Mouse (Mus musculus): ENCODE measurements around the gene Foxn4. TPM values are rescaled to one million over a fixed set of nuclear protein-coding genes. Genes with fewer than 3 reads are reported as not detected.
A peak's percentile ranks its signal among the peaks of the same experiment; 100 is the strongest.

Foxn4 gene
- not detected for total RNA-seq (2021)

DNA sequence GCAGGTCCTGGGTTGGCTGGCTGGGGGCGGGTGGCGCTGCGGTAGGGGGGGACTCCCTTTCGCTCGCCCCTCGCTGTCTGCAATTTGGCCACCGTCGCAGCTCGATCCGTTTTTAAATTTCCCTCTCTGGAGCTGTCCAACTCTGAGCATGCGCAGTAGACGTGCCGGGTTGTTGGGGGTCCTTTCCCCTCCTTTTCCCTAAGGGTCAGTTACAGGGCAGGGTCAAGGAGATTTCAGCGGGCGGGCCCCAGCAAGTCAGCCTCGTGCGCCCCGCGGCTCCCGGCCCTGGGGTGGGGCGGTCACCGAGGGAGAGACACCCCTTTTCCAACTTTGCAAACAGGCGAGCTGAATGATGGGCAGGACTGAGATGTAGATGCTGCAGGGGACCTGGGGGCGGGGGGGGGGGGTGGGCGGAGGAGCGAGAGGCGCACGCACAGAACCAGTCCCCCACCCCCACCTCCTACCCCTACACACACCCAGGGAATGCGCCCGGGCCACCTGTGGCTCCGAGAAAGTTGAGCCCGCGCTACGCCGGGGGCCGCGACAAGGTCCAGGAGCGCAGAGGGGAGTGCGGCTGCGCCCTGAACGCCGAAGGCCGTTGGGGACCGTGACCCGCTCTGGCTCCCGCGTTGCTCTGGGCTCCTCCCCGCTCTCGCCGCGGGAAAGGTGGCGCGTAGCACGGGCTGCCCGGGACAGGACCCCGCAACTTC, at the start of gene Foxn4:
Foxn4 (minus strand) TSS at position 115 of the 710 bp plus-strand sequence.
- intact Hi-C loops (cut with DNase I), result no loop called here
- DNase-seq (ENCODE audit: low spot score in 2 of 2), result no peak

DNA sequence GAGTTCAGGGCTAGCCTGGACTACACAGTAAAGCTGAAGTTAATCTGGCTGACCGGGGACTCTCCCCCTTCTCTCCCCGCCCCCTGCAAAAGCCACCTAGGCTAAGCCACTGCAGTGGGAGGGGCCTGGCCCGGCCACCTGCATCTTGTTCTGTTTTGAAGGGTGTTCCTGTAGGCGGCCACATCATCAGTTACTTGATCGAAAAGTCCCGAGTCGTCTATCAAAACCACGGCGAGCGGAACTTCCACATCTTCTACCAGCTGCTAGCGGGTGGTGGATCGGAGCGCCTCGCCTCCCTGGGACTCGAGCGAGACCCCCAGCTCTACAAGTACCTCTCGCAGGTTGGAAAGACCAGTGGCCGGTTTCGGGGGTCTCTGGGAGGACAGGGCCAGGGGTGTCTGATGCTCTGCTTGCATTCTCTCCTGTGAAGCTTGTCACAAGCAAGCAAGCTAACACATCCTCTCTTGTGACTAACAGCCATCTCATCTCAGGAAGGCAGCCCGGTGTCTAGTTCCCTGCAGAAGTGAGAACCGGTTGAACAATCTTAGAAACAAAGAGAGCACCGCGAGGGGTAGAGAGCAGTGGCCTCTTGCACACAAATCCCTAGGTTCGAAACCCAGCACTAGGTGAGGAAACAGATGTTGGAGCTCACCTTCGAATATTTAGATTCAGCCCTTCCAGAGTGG, 49.6 kb upstream of the Foxn4 start:
- intact Hi-C loops (cut with DNase I), result no loop called here
- DNase-seq (ENCODE audit: low spot score in 2 of 2), result no peak

DNA sequence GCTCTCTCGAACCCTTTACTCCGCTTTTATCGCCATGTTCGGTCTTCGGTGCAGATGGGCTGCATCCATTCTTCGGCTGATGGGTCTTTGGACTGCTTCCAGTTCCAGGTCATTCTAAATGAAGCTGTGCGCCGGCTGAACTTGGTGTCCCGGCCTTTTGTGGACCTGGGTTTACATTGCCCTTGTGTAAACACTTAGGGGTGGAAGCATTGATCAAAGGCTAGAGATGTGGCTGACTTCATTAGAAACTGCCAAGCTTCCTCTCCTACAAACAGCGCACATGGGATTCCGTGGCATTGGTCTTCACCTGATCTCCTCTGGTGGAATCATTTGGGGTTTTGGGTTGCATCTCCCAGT, 36.1 kb upstream of the Foxn4 start:
- intact Hi-C loops (cut with DNase I), result loop anchor here (1.0 to 10.0 kb wide), 5 partner anchors 61 to 295 kb away; partner anchors contain the start of gene Ung

DNA sequence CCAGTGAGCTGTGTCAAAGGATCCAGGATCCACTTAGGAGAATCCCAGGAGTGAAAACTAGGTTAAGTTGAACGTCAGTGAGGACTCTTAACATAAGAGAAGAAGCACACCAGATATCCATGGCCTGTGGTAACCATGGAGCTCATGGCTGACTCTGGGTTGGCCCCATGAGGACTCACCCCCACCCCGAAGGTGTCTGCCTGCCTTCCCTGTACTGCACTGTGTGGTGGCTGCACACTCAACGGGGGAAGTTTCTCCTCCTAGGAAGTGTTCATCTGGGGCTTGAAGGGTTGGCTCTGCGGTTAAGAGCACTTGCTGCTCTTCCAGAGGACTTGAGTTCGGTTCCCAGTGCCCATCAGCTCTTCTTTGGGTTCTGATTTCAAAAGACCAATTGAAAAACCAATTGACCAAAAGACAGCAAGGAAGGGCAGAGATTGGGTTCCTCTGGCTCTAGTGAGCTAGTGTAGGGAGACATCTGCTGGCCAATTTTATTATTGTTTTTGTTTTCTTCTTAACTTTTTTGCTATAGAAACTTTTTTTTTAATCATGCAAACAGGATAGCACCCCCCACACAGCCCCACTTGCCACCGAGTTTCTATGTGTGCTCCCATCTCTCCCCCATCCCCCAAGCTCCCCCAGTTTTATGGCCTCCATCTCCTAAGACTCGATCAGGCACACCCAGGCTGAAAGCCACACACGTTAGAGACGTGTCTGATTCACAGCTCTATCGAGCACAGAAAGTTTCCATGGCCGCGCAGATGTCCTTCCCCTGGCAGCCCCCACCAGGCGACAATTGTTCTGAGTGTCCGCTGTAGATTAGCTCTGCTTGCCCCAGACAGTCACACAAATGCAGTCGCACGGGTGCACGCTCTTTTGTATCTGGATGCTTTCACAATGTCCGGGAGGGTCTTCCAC, 35.4 kb upstream of the Foxn4 start:
- DNase-seq (ENCODE audit: low spot score in 2 of 2), result peak in 1 of 2 experiments; percentile 29

More for the DNA sequence above, 36.1 kb upstream of the Foxn4 start:
- no peak for DNase-seq (ENCODE audit: low spot score in 2 of 2)

DNA sequence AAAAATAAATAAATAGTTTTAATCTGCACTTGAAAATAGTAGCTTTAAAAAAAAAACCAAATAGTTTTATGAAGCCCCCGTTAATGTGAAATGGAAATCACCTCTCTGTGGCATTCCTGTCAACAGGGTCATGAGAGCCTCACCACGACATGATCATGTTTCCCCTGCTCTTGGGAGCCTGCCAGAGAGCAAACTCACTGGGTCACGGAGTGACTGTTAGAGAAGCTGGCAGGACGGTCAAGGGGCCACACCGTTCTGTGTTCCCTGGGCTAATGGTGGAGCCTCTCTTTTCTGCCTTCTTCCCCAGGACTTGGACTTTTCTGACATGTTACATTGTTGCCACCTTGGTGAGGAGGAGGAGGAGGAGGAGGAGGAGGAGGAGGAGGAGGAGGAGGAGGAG, 32.9 kb upstream of the Foxn4 start:
- intact Hi-C loops (cut with DNase I), result loop anchor here (5.0 to 10.0 kb wide), 3 partner anchors 132 to 249 kb away; partner anchors contain the start of gene Ung
- no peak for DNase-seq (ENCODE audit: low spot score in 2 of 2)

More for the DNA sequence above, 35.4 kb upstream of the Foxn4 start:
- intact Hi-C loops (cut with DNase I), result loop anchor here (1.0 to 10.0 kb wide), 4 partner anchors 61 to 252 kb away; partner anchors contain the start of gene Ung

DNA sequence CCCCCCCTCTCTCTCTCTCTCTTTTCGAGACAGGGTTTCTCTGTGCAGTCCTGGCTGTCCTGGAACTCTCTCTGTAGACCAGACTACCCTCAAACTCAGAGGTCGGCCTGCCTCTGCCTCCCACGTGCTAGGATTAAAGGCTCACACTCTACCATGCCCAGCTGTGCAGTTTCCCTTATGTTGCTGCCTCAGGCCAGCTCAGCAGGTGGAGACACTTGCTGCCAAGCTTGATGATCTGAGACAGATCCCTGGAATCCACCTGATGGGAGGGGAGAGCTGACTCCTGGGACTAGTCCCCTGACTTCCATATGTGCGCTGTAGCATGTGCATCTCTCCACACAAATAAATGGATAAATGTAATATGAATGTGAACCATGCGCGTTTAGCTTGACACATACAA, 29.6 kb upstream of the Foxn4 start:
- intact Hi-C loops (cut with DNase I), result loop anchor here (10.0 kb wide), 2 partner anchors 128 to 168 kb away; partner anchors contain the start of gene Ung

DNA sequence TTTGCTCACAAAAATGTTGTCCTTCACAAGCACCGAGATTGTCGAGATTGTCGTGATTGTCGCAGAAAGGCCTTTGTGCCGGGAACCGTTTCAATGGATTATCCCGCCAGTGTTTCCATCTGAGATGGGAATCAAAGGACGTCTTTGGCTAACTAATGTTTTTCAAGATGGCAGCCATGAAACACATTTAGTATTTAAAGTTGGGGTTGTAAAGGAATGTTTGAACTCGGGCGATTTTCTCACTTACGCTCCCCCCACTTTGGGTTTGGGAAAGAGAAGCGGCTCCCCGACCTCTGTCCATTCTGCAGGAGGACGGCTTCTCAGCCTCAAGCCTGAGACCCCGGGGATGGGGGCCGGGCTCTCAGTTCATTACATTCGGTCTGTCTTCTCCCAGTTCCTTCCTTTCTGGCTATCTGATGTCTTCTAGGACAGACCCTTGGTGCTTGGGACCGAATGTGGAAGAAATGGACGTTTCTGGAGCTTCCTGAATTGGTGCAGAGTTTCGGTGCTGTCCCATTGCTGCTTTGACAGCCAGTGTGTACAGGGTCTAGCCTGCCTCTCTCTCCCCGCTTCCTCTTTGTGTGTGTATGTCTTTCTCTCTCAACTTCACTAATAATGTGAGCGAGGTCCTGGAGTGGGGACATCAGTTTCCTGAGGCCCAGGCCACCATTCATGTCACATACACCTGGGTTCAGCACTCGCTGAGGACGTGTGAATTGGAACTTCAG, 26.4 kb upstream of the Foxn4 start:
- intact Hi-C loops (cut with DNase I), result loop anchor here (10.0 kb wide), 2 partner anchors 125 to 165 kb away; partner anchors contain the start of gene Ung
- DNase-seq (ENCODE audit: low spot score in 2 of 2), result no peak

More for the DNA sequence above, 29.6 kb upstream of the Foxn4 start:
- no peak for DNase-seq (ENCODE audit: low spot score in 2 of 2)

DNA sequence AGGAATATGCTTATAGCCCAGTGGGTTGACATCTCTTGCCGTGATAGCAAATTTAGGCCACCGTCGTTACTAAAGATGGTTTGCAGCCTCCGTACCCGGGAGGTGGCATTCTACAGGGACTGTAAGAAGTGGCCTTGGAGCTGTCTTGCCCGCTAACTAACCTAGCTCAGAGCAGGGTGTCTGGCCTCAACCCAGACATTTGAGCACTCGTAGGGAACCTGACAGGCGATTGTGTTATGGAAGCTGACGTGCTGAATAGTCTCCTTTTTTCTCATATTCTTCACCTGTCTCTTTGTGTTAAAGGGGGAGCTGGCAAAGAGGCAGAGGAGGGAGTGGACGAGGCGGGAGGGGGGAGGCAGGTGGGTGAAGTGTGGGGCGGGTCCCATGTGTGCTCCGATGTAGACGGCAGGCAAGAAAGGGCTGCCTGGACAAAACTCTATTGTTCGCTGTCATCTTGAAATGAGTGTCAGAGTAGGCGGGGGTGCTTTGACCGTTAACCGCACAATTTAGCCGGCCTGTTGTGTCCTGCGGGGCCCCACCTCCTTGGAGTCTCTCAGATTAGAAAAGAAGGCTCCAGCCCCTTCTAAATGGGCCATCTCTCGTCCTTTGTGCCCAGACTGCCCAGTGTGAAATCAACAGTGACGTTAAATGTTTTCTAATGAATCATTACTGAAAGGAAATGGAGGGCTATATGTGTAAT, 25.7 kb upstream of the Foxn4 start:
- intact Hi-C loops (cut with DNase I), result no loop called here
- peak in 1 of 2 experiments; percentile 13 for DNase-seq (ENCODE audit: low spot score in 2 of 2)

DNA sequence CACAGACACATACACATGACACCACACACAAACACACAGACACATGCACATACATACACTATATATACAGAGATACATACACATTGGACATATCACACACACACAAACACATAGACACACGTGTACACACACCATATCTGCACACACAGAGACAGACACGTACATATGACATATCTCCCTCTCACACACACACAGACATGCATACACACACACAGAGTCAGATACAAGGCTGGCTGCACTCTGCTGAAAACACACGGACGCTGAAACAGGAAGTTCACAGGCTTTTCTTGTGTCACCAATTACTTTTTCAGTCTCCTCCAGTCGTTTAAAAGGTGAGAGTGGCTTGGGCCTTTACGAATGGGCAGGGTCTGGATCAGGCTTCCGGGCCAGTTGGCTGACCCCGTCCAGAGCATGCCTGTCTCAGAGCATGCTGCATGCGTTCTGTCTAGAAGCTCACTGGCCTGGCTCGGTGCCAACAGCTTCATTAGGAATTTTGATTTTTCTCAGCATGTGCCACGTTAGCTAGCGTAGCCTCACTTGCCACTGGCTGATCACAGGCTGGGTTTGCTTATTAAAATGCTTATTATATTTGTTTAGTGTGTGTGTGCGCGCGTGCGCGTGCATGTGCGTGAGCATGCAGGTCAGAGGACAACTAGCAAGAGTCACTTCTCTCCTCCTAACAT, 24.7 kb upstream of the Foxn4 start:
- no peak for DNase-seq (ENCODE audit: low spot score in 2 of 2)
- intact Hi-C loops (cut with DNase I), result no loop called here

DNA sequence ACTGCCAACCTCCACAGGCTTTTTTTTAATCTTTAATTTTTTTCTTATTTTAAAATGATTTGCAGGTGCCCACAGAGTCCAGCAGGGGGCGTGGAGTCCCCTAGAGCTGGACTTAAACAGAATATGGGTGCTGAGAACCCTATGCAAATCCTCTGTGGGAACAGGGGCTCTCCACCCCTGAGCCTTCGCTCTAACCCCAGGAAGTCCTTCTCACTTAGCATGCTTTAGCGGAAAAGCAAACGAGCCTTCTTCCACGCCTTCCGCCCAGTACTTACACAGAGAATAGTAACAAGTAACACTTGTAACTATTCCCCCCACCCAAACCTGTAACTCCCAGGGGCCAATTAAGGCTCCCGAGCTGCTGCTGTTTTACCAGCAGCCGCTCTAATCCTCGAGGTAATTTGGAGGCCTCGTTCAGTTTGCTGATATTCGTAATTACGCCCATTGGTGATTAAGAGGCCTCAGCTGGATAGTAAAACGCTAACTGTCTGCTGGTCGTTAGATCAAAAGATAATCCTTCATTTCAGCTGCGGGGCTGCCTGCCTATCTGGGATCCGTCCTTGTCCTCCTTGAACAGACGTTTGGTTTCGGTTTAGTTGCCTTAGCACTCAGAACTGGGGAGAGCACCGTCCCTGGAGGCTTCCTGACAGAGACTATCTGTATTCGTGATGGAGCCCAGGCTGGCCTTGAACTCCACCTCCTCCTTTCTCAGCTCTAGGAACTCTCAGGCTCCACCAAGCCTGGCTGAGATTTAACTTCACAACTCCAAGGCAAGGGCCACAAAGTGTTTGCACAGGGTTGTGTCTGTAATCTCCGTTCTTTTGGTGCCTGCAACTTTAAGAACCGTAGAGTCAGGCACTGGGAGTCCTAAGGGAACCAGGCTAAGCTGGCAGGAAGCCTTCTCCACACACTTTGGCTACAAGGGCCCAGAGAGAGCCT, 23.4 kb upstream of the Foxn4 start:
- no peak for DNase-seq (ENCODE audit: low spot score in 2 of 2)
- intact Hi-C loops (cut with DNase I), result no loop called here

DNA sequence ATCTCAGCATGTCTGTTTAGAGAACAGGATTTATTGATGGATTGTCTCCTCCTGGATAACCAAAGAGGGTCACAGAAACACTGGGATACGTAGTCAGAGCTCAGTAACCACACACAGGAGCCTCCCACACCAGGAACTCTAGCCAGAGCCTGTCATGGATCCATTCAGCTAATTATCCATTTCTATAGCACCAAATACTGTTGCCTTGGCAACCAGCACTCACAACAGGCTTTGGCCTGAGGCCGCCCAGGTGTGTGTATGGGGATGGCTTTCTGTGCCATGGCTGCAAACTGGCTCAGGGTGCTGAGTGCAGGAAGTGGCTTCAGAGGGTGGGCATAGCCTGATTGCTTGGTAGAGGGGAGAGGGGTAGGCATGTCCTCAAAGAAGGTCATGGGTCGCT, 16.4 kb upstream of the Foxn4 start:
- intact Hi-C loops (cut with DNase I), result no loop called here
- DNase-seq (ENCODE audit: low spot score in 2 of 2), result peak; percentile 10 to 19

DNA sequence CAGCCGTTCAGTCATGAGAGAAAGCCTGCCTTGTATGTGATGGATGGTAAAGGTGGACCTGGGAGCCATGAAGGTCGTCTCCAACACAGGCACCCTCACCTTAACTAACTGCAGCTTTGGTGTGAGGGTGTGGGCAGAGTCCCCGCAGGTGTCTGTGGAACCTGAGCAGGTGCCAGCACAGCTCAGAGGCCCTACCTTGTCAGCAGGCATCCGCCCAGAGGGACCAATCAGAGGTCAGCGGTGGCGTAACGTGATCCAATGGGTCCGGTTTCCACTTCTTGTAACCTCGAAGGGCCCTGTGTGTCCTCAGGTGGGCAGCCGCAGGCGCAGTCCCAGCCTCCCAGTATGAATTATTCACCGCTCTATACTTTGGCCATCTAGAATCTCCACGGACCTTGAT, 15.3 kb upstream of the Foxn4 start, which contains the start of gene Myo1h:
Myo1h (plus strand) TSS at position 293 of the 400 bp plus-strand sequence.
- intact Hi-C loops (cut with DNase I), result no loop called here
- DNase-seq (ENCODE audit: low spot score in 2 of 2), result no peak

DNA sequence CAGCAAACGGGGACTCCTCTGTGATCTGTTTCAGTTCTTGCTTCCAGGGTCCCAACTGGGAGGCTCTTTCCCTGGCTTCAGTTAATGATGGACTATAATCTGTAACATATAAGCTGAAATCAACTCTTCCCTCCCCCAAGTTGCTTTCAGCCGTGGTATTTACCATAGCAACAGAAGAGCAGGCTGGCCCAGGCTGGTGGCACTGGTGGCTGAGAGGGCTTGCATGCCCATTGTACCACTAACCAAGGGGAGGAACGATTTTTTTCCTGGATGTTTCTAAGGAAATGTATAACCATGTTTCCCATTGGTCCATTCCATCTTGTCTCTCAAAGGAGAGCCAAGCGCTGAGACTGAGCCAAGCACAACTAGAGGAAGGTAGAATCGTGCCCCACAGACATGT, 14.8 kb upstream of the Foxn4 start:
- intact Hi-C loops (cut with DNase I), result no loop called here
- DNase-seq (ENCODE audit: low spot score in 2 of 2), result no peak

DNA sequence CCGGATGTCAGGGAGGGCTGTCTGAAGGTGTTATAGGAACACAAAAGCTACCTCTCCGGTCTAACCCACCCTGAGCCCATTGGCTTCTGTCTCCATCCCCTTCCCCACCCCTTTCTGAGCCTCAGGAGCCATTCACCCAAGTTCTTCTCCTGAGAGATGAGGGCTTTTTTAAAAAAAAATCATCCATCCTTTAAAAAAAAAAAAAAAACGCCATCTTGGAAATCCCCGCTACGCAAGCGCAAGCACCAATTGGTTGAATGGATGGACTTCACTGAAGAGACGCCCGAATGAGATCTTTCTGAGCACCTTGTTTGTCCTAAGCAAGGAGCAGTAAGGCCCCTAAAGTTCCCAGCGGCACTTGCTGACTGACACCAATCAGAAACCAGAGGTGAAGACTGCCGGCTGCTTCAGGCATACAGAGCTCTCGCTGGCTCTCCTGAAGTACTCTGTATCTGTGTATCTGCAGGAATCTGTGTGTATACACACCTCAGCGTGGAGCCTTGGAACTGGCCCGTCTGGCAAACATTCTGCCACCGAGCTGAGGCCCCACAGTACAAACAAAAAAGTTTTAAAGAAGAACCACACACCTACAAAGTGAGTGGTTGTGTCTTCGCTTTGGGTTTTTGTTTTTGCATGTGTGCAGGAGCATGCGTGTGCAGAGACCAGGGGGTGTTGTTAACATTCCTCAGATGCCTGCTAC, 13.4 kb upstream of the Foxn4 start:
- no peak for DNase-seq (ENCODE audit: low spot score in 2 of 2)
- intact Hi-C loops (cut with DNase I), result no loop called here

DNA sequence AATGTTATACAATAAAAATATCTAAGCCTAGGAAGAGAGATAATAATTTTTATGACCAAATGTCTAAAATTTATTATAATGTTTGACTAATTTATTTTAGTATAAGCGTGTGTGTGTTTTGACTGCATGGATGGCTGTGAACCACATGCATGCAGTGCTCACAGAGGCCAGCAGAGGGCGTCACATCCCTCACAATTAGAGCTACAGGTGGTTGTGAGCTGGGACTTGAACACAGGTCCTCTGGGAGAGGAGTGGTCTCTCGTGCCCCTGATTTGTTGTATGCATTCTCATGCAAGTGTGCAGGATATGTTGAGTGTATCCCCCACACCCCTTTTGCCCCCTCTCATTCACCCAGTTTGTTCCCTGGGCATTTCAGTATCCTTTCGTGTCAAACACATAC, 12.5 kb upstream of the Foxn4 start:
- intact Hi-C loops (cut with DNase I), result no loop called here
- DNase-seq (ENCODE audit: low spot score in 2 of 2), result no peak

DNA sequence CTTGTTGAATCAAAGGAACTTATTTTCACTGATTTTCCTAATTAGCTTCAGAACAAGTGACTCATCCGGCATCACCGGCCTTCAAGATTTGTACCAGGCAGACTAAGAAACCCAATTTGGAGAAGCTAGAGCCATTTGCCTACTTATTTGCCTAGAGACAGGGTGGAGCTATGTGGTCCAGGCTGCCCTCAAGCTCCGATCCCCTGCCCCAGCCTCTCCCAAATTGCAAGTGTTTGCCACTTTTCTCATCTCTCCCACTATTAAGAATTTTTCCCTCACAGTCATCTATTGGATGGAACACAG, 11.7 kb upstream of the Foxn4 start:
- DNase-seq (ENCODE audit: low spot score in 2 of 2), result peak in 1 of 2 experiments; percentile 32

More for the DNA sequence above, 11.7 kb upstream of the Foxn4 start:
- intact Hi-C loops (cut with DNase I), result no loop called here

Data from left cerebral cortex, postnatal 25 days (tissue).